Mouse (Mus musculus): ENCODE measurements at regions not wholly inside any gene's neighbourhood (a gene's known extent, or its start where the extent isn't known, plus 50 kb on each side); places are given as distances from the start of the nearest gene placed in this dataset.

DNA sequence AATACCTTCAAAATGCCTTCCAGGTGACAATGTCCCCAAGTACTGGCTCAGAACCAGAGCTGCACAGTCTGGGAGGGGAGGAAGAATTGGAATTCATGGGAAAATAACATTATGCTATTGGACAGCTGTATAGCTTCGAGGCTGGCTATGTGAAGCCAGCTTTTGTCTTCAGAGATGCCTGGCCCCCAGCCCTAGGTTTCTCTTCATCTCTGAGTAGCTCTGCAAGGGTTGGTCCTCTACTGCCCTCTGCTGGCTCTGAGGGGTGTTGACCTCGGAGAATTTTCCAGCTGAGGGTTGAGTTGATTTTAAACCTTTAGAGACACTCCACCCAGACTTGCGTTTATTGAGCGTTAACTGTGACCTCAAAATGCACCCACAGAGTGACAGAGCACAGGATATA, 63.3 kb upstream of the Bace2 start:
- peak; percentile 81 for TF ChIP-seq CTCF (IDR thresholded peaks at IDR 0.05; ENCODE audit: control insufficient read depth, insufficient read depth, low read length)
- no peak for TF ChIP-seq POLR2A (IDR thresholded peaks at IDR 0.05; ENCODE audit: borderline replicate concordance, control insufficient read depth, low read depth, low read length)

All from bone marrow, adult 2 months (tissue).